In the genomic region with DNA sequence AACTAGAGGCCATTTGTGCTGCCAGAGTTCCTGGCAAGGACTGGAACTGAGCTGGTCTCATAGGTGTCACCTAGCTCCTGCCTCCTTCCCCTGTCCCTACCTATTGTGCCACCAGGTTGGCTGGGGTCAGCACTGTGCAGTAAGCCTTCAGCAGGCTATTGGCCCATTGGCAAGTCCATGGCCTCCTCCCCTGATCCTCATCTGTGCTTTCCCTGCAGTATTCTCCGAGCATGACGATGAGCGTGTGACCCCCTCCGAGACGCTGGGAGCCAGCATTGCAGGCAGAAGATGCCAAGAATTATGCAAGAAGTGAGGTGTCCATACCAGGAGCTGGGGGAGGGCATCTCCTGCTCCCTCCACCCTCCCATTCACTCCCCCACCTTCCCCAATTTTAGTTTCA, we compare ENCODE assay signal across 28 mouse cellular contexts. TPM values are rescaled to one million over a fixed set of nuclear protein-coding genes. Genes with fewer than 3 reads are reported as not detected.
DNase-seq lines count a peak whose midpoint lies in the region; ATAC-seq lines count a peak whose summit lies in the region.
"Had no signal": no experiment of that assay in that cellular context is flagged by ENCODE, and none has a peak within 500 bp of the region (broad histone marks: within the 10 kb centered on the region; RNA-seq: fewer than 3 reads in every experiment).

No protein-coding gene starts in this region.

- H3K4me3 ChIP-seq in intestine, embryonic 15.5 days (replicated peaks) = no peak overlapping the region
- H3K4me3 ChIP-seq: embryonic facial prominence, embryonic 15.5 days; heart, embryonic 12.5 days; hindbrain, embryonic 10.5 days; midbrain, embryonic 15.5 days; neural tube, embryonic 12.5 days had no signal

- H3K9ac ChIP-seq in intestine, embryonic 15.5 days = no peak overlapping the region
- H3K9ac ChIP-seq: embryonic facial prominence, embryonic 15.5 days; heart, embryonic 12.5 days; midbrain, embryonic 15.5 days; neural tube, embryonic 12.5 days had no signal

- no peaks in the 10 kb centered on the region for H3K27me3 ChIP-seq in intestine, embryonic 15.5 days (replicated peaks)
- H3K27me3 ChIP-seq: embryonic facial prominence, embryonic 15.5 days; heart, embryonic 12.5 days; midbrain, embryonic 15.5 days; neural tube, embryonic 12.5 days had no signal

- H3K27ac ChIP-seq in intestine, embryonic 15.5 days = no peak overlapping the region
- H3K27ac ChIP-seq: embryonic facial prominence, embryonic 15.5 days; hindbrain, embryonic 10.5 days; midbrain, embryonic 15.5 days; neural tube, embryonic 12.5 days had no signal

- no peak overlapping the region for H3K4me2 ChIP-seq in intestine, embryonic 15.5 days (replicated peaks)
- H3K4me2 ChIP-seq: embryonic facial prominence, embryonic 15.5 days; heart, embryonic 12.5 days; midbrain, embryonic 15.5 days; neural tube, embryonic 12.5 days had no signal

- ATAC-seq in cerebellum, adult (ENCODE audit: insufficient number of reproducible peaks, low FRiP score, low TSS enrichment) = no peak
- no peak for ATAC-seq in intestine, embryonic 15.5 days
- ATAC-seq: forebrain, embryonic 14.5 days; hindbrain, postnatal 0 days; intestine, postnatal 0 days; midbrain, embryonic 15.5 days had no signal

- intact Hi-C loops in left cerebral cortex, postnatal 4 days (cut with DNase I) = no loop called here

- peaks cover 33% of the 10 kb centered on the region for H3K36me3 ChIP-seq in intestine, embryonic 15.5 days

- 84% methylated on average over 5 of the region's 5 CpGs for WGBS in intestine, embryonic 15.5 days

- no peaks in the 10 kb centered on the region for H3K4me1 ChIP-seq in intestine, embryonic 15.5 days (replicated peaks)
- H3K4me1 ChIP-seq: embryonic facial prominence, embryonic 15.5 days; heart, embryonic 12.5 days; midbrain, embryonic 15.5 days; neural tube, embryonic 12.5 days had no signal

- H3K9me3 ChIP-seq in intestine, embryonic 15.5 days = no peaks in the 10 kb centered on the region
- H3K9me3 ChIP-seq: embryonic facial prominence, embryonic 15.5 days; heart, embryonic 12.5 days; hindbrain, embryonic 10.5 days; midbrain, embryonic 15.5 days; neural tube, embryonic 12.5 days had no signal

- DNase-seq in adrenal gland, adult 2 months = peak; percentile 30
- DNase-seq in adrenal gland, postnatal 14 days = no peak
- DNase-seq in cerebellum, postnatal 25 days = peak; percentile 45 to 55
- DNase-seq in left cerebral cortex, postnatal 4 days = peak; percentile 40
- DNase-seq in left cerebral cortex, adult 9 months (ENCODE audit: low spot score in 2 of 2) = no peak
- peak; percentile 19 for DNase-seq in Muller cell, postnatal 12 days (ENCODE audit: inconsistent ontology term)
- DNase-seq: adrenal gland, postnatal 36 days; heart, postnatal 10 days; kidney, postnatal 36 days; layer of hippocampus, postnatal 36 days; lung, postnatal 14 days; thymus, postnatal 25 days had no signal

RNA-seq across cellular contexts. Expression of a gene that starts 18.9 kb away (rescaled TPM):
- total RNA-seq in adrenal gland, adult 2 months (2021) = 100 to 1,000 TPM in 1 of 2 experiments, 10 to 100 TPM in 1; 97.2 to 102 TPM
- 76.4 and 77.1 TPM in 2 replicates for polyA plus RNA-seq in adrenal gland, adult 2 months (2012; rRNA removed)
- total RNA-seq in adrenal gland, postnatal 14 days (2021) = 98.8 and 100 TPM in 2 replicates
- 10 to 100 TPM; 65.6 to 71.2 TPM for total RNA-seq in left cerebral cortex, postnatal 4 days (2021)
- 103 and 115 TPM in 2 replicates for polyA plus RNA-seq in intestine, embryonic 15.5 days (2015; fragmentation: Nextera tagmentation; extraction: Ambion mirVana)

RNA-seq across cellular contexts. Expression of a gene that starts 19.0 kb away (rescaled TPM):
- 10 to 100 TPM; 22.9 to 27.3 TPM for total RNA-seq in adrenal gland, adult 2 months (2021)
- 13.4 and 14.1 TPM in 2 replicates for polyA plus RNA-seq in adrenal gland, adult 2 months (2012; rRNA removed)
- 17.0 and 20.1 TPM in 2 replicates for total RNA-seq in adrenal gland, postnatal 14 days (2021)
- total RNA-seq in left cerebral cortex, postnatal 4 days (2021) = 1 to 10 TPM; 5.6 to 6.9 TPM
- polyA plus RNA-seq in intestine, embryonic 15.5 days (2015; fragmentation: Nextera tagmentation; extraction: Ambion mirVana) = 6.1 and 6.6 TPM in 2 replicates

RNA-seq across cellular contexts. Expression of a gene that starts 48.9 kb away (rescaled TPM):
- not detected for total RNA-seq in adrenal gland, adult 2 months (2021)
- 0.06 and 0.08 TPM in 2 replicates for polyA plus RNA-seq in adrenal gland, adult 2 months (2012; rRNA removed)
- not detected in 2 replicates for total RNA-seq in adrenal gland, postnatal 14 days (2021)
- not detected for total RNA-seq in left cerebral cortex, postnatal 4 days (2021)
- polyA plus RNA-seq in intestine, embryonic 15.5 days (2015; fragmentation: Nextera tagmentation; extraction: Ambion mirVana) = not detected in 2 replicates
- total RNA-seq: adrenal gland, postnatal 36 days; common myeloid progenitor, adult 5-6 weeks; heart, postnatal 10 days; layer of hippocampus, adult 8-10 months; layer of hippocampus, postnatal 36 days; left cerebral cortex, postnatal 25 days; liver, adult 2 months had no signal
- polyA plus RNA-seq: embryonic facial prominence, embryonic 15.5 days; forebrain, embryonic 14.5 days; heart, embryonic 12.5 days; intestine, postnatal 0 days; liver, adult 2 months; liver, embryonic 16.5 days; midbrain, embryonic 15.5 days; spleen, adult 2 months had no signal

Comparison
In these comparisons a context has a peak if more than half of its experiments do, and no peak if none do; other contexts are left out.
1. DNase-seq: peak in adrenal gland, adult 2 months (single experiment), cerebellum, postnatal 25 days (2 of 2), left cerebral cortex, postnatal 4 days (single experiment) and Muller cell, postnatal 12 days (single experiment); none in adrenal gland, postnatal 14 days (single experiment) and left cerebral cortex, adult 9 months (0 of 2).